Mouse (Mus musculus): ENCODE measurements around the gene Map1lc3a. TPM values are rescaled to one million over a fixed set of nuclear protein-coding genes. Genes with fewer than 3 reads are reported as not detected.
A peak's percentile ranks its signal among the peaks of the same experiment; 100 is the strongest.

Map1lc3a gene
- polyA plus RNA-seq, 1 experiment from 2014 or later: 131 TPM

- H3K27ac ChIP-seq (ENCODE audit: low read length): no peak overlapping the region
- no peaks in the 10 kb centered on the region for H3K9me3 ChIP-seq (ENCODE audit: control insufficient read depth, low read length)
- 89% methylated on average over 4 of the region's 4 CpGs for WGBS
- H3K4me1 ChIP-seq (ENCODE audit: control insufficient read depth, insufficient read depth, low read length): peaks cover 5% of the 10 kb centered on the region; the same call in 1 of the 2 replicates
- no peaks in the 10 kb centered on the region for H3K27me3 ChIP-seq (replicated peaks; ENCODE audit: control insufficient read depth, insufficient read depth, low read length)
- H3K9ac ChIP-seq (ENCODE audit: low read depth, low read length): no peak overlapping the region
- H3K4me3 ChIP-seq (ENCODE audit: low read length): no peak overlapping the region
- H3K4me2 ChIP-seq (ENCODE audit: low read depth, low read length): no peak overlapping the region
- ATAC-seq: no peak
- H3K36me3 ChIP-seq (ENCODE audit: control insufficient read depth, insufficient read depth, low read length): no peaks in the 10 kb centered on the region
These were observed 3.1 kb downstream of the Map1lc3a start for GRCm38 (mm10) chr2:155279163-155279562.

GRCm38 (mm10) chr2:155280116-155280515, 4.0 kb downstream of the Map1lc3a start:
- no peak for ATAC-seq
- Histone ChIP-seq H3K9me3 (ENCODE audit: control insufficient read depth, low read length) (no peaks in the 10 kb centered on the region), H3K9ac (ENCODE audit: low read depth, low read length) (no peak overlapping the region), H3K27me3 (replicated peaks; ENCODE audit: control insufficient read depth, insufficient read depth, low read length) (no peaks in the 10 kb centered on the region), H3K4me1 (ENCODE audit: control insufficient read depth, insufficient read depth, low read length) (peaks cover 5% of the 10 kb centered on the region; the same call in 1 of the 2 replicates), H3K27ac (ENCODE audit: low read length) (no peak overlapping the region), H3K4me2 (ENCODE audit: low read depth, low read length) (no peak overlapping the region), H3K36me3 (ENCODE audit: control insufficient read depth, insufficient read depth, low read length) (no peaks in the 10 kb centered on the region), H3K4me3 (ENCODE audit: low read length) (no peak overlapping the region)
- WGBS: 72% methylated on average over 2 of the region's 2 CpGs

- 91% methylated on average over 4 of the region's 4 CpGs for WGBS
- ATAC-seq: no peak
- no peaks in the 10 kb centered on the region for H3K27me3 ChIP-seq (replicated peaks; ENCODE audit: control insufficient read depth, insufficient read depth, low read length)
- no peak overlapping the region for H3K9ac ChIP-seq (ENCODE audit: low read depth, low read length)
- no peak overlapping the region for H3K4me2 ChIP-seq (ENCODE audit: low read depth, low read length)
- no peaks in the 10 kb centered on the region for H3K4me1 ChIP-seq (ENCODE audit: control insufficient read depth, insufficient read depth, low read length)
- no peaks in the 10 kb centered on the region for H3K36me3 ChIP-seq (ENCODE audit: control insufficient read depth, insufficient read depth, low read length)
- no peak overlapping the region for H3K4me3 ChIP-seq (ENCODE audit: low read length)
- no peaks in the 10 kb centered on the region for H3K9me3 ChIP-seq (ENCODE audit: control insufficient read depth, low read length)
- H3K27ac ChIP-seq (ENCODE audit: low read length): no peak overlapping the region
These were observed 7.7 kb downstream of the Map1lc3a start for GRCm38 (mm10) chr2:155283793-155284192.

GRCm38 (mm10) chr2:155284647-155285046, 8.6 kb downstream of the Map1lc3a start:
- H3K4me3 ChIP-seq (ENCODE audit: low read length): no peak overlapping the region
- H3K27ac ChIP-seq (ENCODE audit: low read length): no peak overlapping the region
- H3K9me3 ChIP-seq (ENCODE audit: control insufficient read depth, low read length): no peaks in the 10 kb centered on the region
- ATAC-seq: peak; percentile 50
- H3K36me3 ChIP-seq (ENCODE audit: control insufficient read depth, insufficient read depth, low read length): no peaks in the 10 kb centered on the region
- 57% methylated on average over 7 of the region's 7 CpGs for WGBS
- H3K4me1 ChIP-seq (ENCODE audit: control insufficient read depth, insufficient read depth, low read length): no peaks in the 10 kb centered on the region
- no peaks in the 10 kb centered on the region for H3K27me3 ChIP-seq (replicated peaks; ENCODE audit: control insufficient read depth, insufficient read depth, low read length)
- no peak overlapping the region for H3K9ac ChIP-seq (ENCODE audit: low read depth, low read length)
- H3K4me2 ChIP-seq (ENCODE audit: low read depth, low read length): no peak overlapping the region

GRCm38 (mm10) chr2:155285744-155286143, 9.6 kb downstream of the Map1lc3a start:
- WGBS: 85% methylated on average over 6 of the region's 6 CpGs
- ATAC-seq: no peak
- H3K27ac ChIP-seq (ENCODE audit: low read length): no peak overlapping the region
- H3K4me1 ChIP-seq (ENCODE audit: control insufficient read depth, insufficient read depth, low read length): no peaks in the 10 kb centered on the region
- no peaks in the 10 kb centered on the region for H3K36me3 ChIP-seq (ENCODE audit: control insufficient read depth, insufficient read depth, low read length)
- no peaks in the 10 kb centered on the region for H3K9me3 ChIP-seq (ENCODE audit: control insufficient read depth, low read length)
- H3K27me3 ChIP-seq (replicated peaks; ENCODE audit: control insufficient read depth, insufficient read depth, low read length): no peaks in the 10 kb centered on the region
- H3K9ac ChIP-seq (ENCODE audit: low read depth, low read length): no peak overlapping the region
- H3K4me3 ChIP-seq (ENCODE audit: low read length): no peak overlapping the region
- H3K4me2 ChIP-seq (ENCODE audit: low read depth, low read length): no peak overlapping the region

- no peak overlapping the region for H3K4me2 ChIP-seq (ENCODE audit: low read depth, low read length)
- H3K36me3 ChIP-seq (ENCODE audit: control insufficient read depth, insufficient read depth, low read length): no peaks in the 10 kb centered on the region; the same call in 1 of the 2 replicates
- H3K9ac ChIP-seq (ENCODE audit: low read depth, low read length): no peak overlapping the region
- H3K27ac ChIP-seq (ENCODE audit: low read length): no peak overlapping the region
- 80% methylated on average over 4 of the region's 4 CpGs for WGBS
- ATAC-seq: no peak
- no peaks in the 10 kb centered on the region for H3K4me1 ChIP-seq (ENCODE audit: control insufficient read depth, insufficient read depth, low read length)
- H3K27me3 ChIP-seq (replicated peaks; ENCODE audit: control insufficient read depth, insufficient read depth, low read length): no peaks in the 10 kb centered on the region
- no peak overlapping the region for H3K4me3 ChIP-seq (ENCODE audit: low read length)
- H3K9me3 ChIP-seq (ENCODE audit: control insufficient read depth, low read length): no peaks in the 10 kb centered on the region
These were observed 11.6 kb downstream of the Map1lc3a start for GRCm38 (mm10) chr2:155287456-155288250.

GRCm38 (mm10) chr2:155290066-155290465, 14.0 kb downstream of the Map1lc3a start:
- Histone ChIP-seq H3K4me1 (ENCODE audit: control insufficient read depth, insufficient read depth, low read length) (no peaks in the 10 kb centered on the region), H3K27ac (ENCODE audit: low read length) (no peak overlapping the region), H3K4me2 (ENCODE audit: low read depth, low read length) (no peak overlapping the region), H3K4me3 (ENCODE audit: low read length) (no peak overlapping the region), H3K36me3 (ENCODE audit: control insufficient read depth, insufficient read depth, low read length) (no peaks in the 10 kb centered on the region; the same call in 1 of the 2 replicates), H3K9ac (ENCODE audit: low read depth, low read length) (no peak overlapping the region), H3K27me3 (replicated peaks; ENCODE audit: control insufficient read depth, insufficient read depth, low read length) (no peaks in the 10 kb centered on the region), H3K9me3 (ENCODE audit: control insufficient read depth, low read length) (no peaks in the 10 kb centered on the region)
- 91% methylated on average over 8 of the region's 8 CpGs for WGBS
- ATAC-seq: no peak

- Histone ChIP-seq H3K4me1 (ENCODE audit: control insufficient read depth, insufficient read depth, low read length) (no peaks in the 10 kb centered on the region), H3K36me3 (ENCODE audit: control insufficient read depth, insufficient read depth, low read length) (peaks cover 1% of the 10 kb centered on the region; the same call in 1 of the 2 replicates)
- WGBS: 90% methylated on average over 2 of the region's 2 CpGs
These were observed 17.3 kb downstream of the Map1lc3a start for GRCm38 (mm10) chr2:155293382-155293781.

GRCm38 (mm10) chr2:155293946-155294345, 17.8 kb downstream of the Map1lc3a start:
- 88% methylated on average over 4 of the region's 4 CpGs for WGBS
- Histone ChIP-seq H3K9me3 (ENCODE audit: control insufficient read depth, low read length) (no peaks in the 10 kb centered on the region), H3K9ac (ENCODE audit: low read depth, low read length) (no peak overlapping the region), H3K4me2 (ENCODE audit: low read depth, low read length) (no peak overlapping the region), H3K27me3 (replicated peaks; ENCODE audit: control insufficient read depth, insufficient read depth, low read length) (no peaks in the 10 kb centered on the region), H3K4me1 (ENCODE audit: control insufficient read depth, insufficient read depth, low read length) (no peaks in the 10 kb centered on the region), H3K36me3 (ENCODE audit: control insufficient read depth, insufficient read depth, low read length) (peaks cover 6% of the 10 kb centered on the region), H3K27ac (ENCODE audit: low read length) (no peak overlapping the region), H3K4me3 (ENCODE audit: low read length) (no peak overlapping the region)
- ATAC-seq: no peak

More at GRCm38 (mm10) chr2:155293382-155293781, 17.3 kb downstream of the Map1lc3a start:
- ATAC-seq: no peak
- no peak overlapping the region for H3K4me2 ChIP-seq (ENCODE audit: low read depth, low read length)
- H3K9me3 ChIP-seq (ENCODE audit: control insufficient read depth, low read length): no peaks in the 10 kb centered on the region
- no peak overlapping the region for H3K27ac ChIP-seq (ENCODE audit: low read length)
- H3K4me3 ChIP-seq (ENCODE audit: low read length): no peak overlapping the region
- no peaks in the 10 kb centered on the region for H3K27me3 ChIP-seq (replicated peaks; ENCODE audit: control insufficient read depth, insufficient read depth, low read length)
- H3K9ac ChIP-seq (ENCODE audit: low read depth, low read length): no peak overlapping the region
